Mouse (Mus musculus) ES-E14 (cell line): ENCODE data around the gene Ntm.

Experiments used
- CHD2 ChIP-seq: IDR thresholded peaks from 2 replicates; pipeline ENCODE4 v1.6.1; 2014; ENCODE audit warnings: mild to moderate bottlenecking, low read depth, low read length, inconsistent platforms
- HCFC1 ChIP-seq: IDR thresholded peaks from 2 replicates; pipeline ENCODE4 v1.6.1; 2012; ENCODE audit warnings: low read length, inconsistent platforms, borderline replicate concordance; ENCODE audit not compliant: insufficient read depth
- MAFK ChIP-seq: IDR thresholded peaks from 2 replicates; pipeline ENCODE4 v1.6.1; 2014; ENCODE audit warnings: mild to moderate bottlenecking, low read depth, low read length, inconsistent platforms; ENCODE audit not compliant: insufficient read depth
- ZC3H11A ChIP-seq: IDR thresholded peaks from 2 replicates; pipeline ENCODE4 v1.6.1; 2012; ENCODE audit warnings: low read depth, mild to moderate bottlenecking, inconsistent platforms, low read length, borderline replicate concordance

DNA sequence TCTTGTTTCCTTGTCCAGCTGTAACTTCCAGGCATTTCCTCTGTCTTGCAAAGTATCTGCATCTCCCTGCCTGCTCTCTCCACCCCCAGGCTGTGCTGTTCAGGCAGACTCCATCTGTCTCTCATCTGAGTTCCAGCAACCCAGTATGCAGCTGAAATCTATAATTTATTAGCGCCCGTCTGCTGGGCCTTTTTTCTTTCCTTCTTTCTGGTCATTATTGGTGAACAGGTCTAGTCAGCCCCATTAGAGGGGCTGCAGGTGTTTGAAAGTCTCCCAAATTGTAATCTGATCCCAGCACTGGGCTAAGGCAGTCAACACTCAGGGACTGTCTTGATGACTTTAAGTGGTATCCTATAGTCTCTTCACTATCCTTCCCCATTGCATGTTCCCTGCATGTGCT lies 352.1 kb downstream of the Ntm start:
- TF ChIP-seq HCFC1 (no peak), MAFK (no peak), ZC3H11A (no peak), CHD2 (no peak)
